Mouse (Mus musculus) liver, embryonic 12.5 days (tissue): ENCODE results near the gene Rubcn. TPM values are rescaled to one million over a fixed set of nuclear protein-coding genes. Genes with fewer than 3 reads are reported as not detected.
A peak's percentile ranks its signal among the peaks of the same experiment; 100 is the strongest.
"Not testable (repeated sequence)": the region's sequence is repeated elsewhere in the genome, so short reads cannot be mapped to it uniquely, and the experiment has no call there.

Source experiments
- ATAC-seq: fragments of 200-750 bp; cut with Nextera tagmentation; 2 replicates; pipeline ENCODE4 v1.8.0; 2017; ENCODE audit warnings: moderate number of reproducible peaks, mild to moderate bottlenecking, moderate library complexity
- H3K27ac ChIP-seq: fragments of 300-500 bp; sonication (generic); 2 replicates; pipeline ENCODE4 v1.5.1; 2016; ENCODE audit warnings: mild to moderate bottlenecking
- H3K27me3 ChIP-seq: fragments of 300-500 bp; sonication (generic); replicated peaks from 2 replicates; pipeline ENCODE4 v1.6.1; 2016; ENCODE audit warnings: mild to moderate bottlenecking, moderate library complexity
- H3K36me3 ChIP-seq: fragments of 300-500 bp; sonication (generic); 2 replicates; pipeline ENCODE4 v1.6.1; 2016; ENCODE audit warnings: mild to moderate bottlenecking, moderate library complexity
- H3K4me1 ChIP-seq: fragments of 300-500 bp; sonication (generic); 2 replicates; pipeline ENCODE4 v1.6.1; 2016
- H3K4me2 ChIP-seq: fragments of 300-500 bp; sonication (generic); 2 replicates; pipeline ENCODE4 v1.6.1; 2016; ENCODE audit warnings: mild to moderate bottlenecking, moderate library complexity
- H3K4me3 ChIP-seq: fragments of 300-500 bp; sonication (generic); 2 replicates; pipeline ENCODE4 v1.5.1; 2016; ENCODE audit warnings: mild to moderate bottlenecking, moderate library complexity
- H3K9ac ChIP-seq: fragments of 300-500 bp; sonication (generic); 2 replicates; pipeline ENCODE4 v1.6.1; 2016; ENCODE audit warnings: mild to moderate bottlenecking, moderate library complexity
- H3K9me3 ChIP-seq: fragments of 300-500 bp; sonication (generic); replicated peaks from 2 replicates; pipeline ENCODE4 v1.6.1; 2016; ENCODE audit warnings: mild to moderate bottlenecking, moderate library complexity
- WGBS: fragments of 180-500 bp; shearing (Covaris S2); methylation state at CpG from one replicate; pipeline ENCODE4 v1.1.7; 2016; ENCODE audit not compliant: insufficient replicate concordance; 5-methylcytosine and 5-hydroxymethylcytosine counted together
- polyA plus RNA-seq: library from polyadenylated mRNA; unstranded; fragments of >200 nt; fragmentation: Nextera tagmentation; extraction: Ambion mirVana; gene quantifications from 2 replicates; pipeline ENCODE4 v1.2.1, GENCODE M21; 2016

The Rubcn gene
- polyA plus RNA-seq, 1 experiment from 2014 or later, result 7.7 TPM

GRCm38 (mm10) chr16:32889881-32890280, 12.3 kb upstream of the Rubcn start:
- 58% methylated on average over 2 of the region's 2 CpGs for WGBS
- Histone ChIP-seq H3K27me3 (no peaks in the 10 kb centered on the region), H3K9ac (no peak overlapping the region), H3K27ac (no peak overlapping the region), H3K4me1 (no peaks in the 10 kb centered on the region), H3K9me3 (no peaks in the 10 kb centered on the region), H3K36me3 (peaks cover 57% of the 10 kb centered on the region), H3K4me3 (no peak overlapping the region), H3K4me2 (no peak overlapping the region)
- no peak for ATAC-seq

GRCm38 (mm10) chr16:32887996-32888395, 10.4 kb upstream of the Rubcn start:
- Histone ChIP-seq H3K27me3 (no peaks in the 10 kb centered on the region), H3K4me1 (no peaks in the 10 kb centered on the region), H3K36me3 (peaks cover 50% of the 10 kb centered on the region), H3K27ac (no peak overlapping the region), H3K4me3 (no peak overlapping the region), H3K9me3 (no peaks in the 10 kb centered on the region), H3K4me2 (no peak overlapping the region), H3K9ac (no peak overlapping the region)
- 84% methylated on average over 7 of the region's 7 CpGs for WGBS
- no peak for ATAC-seq

GRCm38 (mm10) chr16:32881538-32881937, 4.0 kb upstream of the Rubcn start:
- H3K4me1 ChIP-seq, result peaks cover 24% of the 10 kb centered on the region
- H3K27me3 ChIP-seq, result no peaks in the 10 kb centered on the region
- no peak for ATAC-seq
- peaks cover 13% of the 10 kb centered on the region for H3K36me3 ChIP-seq
- no peak overlapping the region for H3K9ac ChIP-seq
- H3K27ac ChIP-seq, result no peak overlapping the region
- no peak overlapping the region for H3K4me3 ChIP-seq
- no peaks in the 10 kb centered on the region for H3K9me3 ChIP-seq
- WGBS, result 80% methylated on average over 7 of the region's 7 CpGs
- H3K4me2 ChIP-seq, result no peak overlapping the region

- Histone ChIP-seq H3K4me1 (peaks cover 24% of the 10 kb centered on the region), H3K9ac (peak overlapping the region; percentile 47; the same call in 1 of the 2 replicates), H3K4me2 (peak overlapping the region; percentile 98), H3K27me3 (no peaks in the 10 kb centered on the region), H3K36me3 (no peaks in the 10 kb centered on the region), H3K9me3 (no peaks in the 10 kb centered on the region), H3K4me3 (peak overlapping the region; percentile 76), H3K27ac (no peak overlapping the region; the same call in 1 of the 2 replicates)
- ATAC-seq, result no peak
- 69% methylated on average over 14 of the region's 14 CpGs for WGBS
Observed at GRCm38 (mm10) chr16:32878972-32879926, 1.7 kb upstream of the Rubcn start.

GRCm38 (mm10) chr16:32878157-32878598, 612 bp upstream of the Rubcn start:
- peak overlapping the region; percentile 76 for H3K4me3 ChIP-seq
- H3K9ac ChIP-seq, result peak overlapping the region; percentile 92
- peaks cover 2% of the 10 kb centered on the region; the same call in 1 of the 2 replicates for H3K27me3 ChIP-seq
- H3K36me3 ChIP-seq, result no peaks in the 10 kb centered on the region
- peak; percentile 7; the same call in 1 of the 2 replicates for ATAC-seq
- under 1% methylated on average over 34 of the region's 34 CpGs for WGBS
- peak overlapping the region; percentile 69 for H3K27ac ChIP-seq
- H3K9me3 ChIP-seq, result no peaks in the 10 kb centered on the region
- peaks cover 24% of the 10 kb centered on the region for H3K4me1 ChIP-seq
- H3K4me2 ChIP-seq, result peak overlapping the region; percentile 98

GRCm38 (mm10) chr16:32876831-32877230, 735 bp downstream of the Rubcn start:
- Histone ChIP-seq H3K4me1 (peaks cover 24% of the 10 kb centered on the region), H3K9ac (peak overlapping the region; percentile 92; the same call in 1 of the 2 replicates), H3K27me3 (peaks cover 5% of the 10 kb centered on the region; the same call in 1 of the 2 replicates), H3K27ac (no peak overlapping the region), H3K36me3 (no peaks in the 10 kb centered on the region), H3K9me3 (no peaks in the 10 kb centered on the region), H3K4me3 (peak overlapping the region; percentile 76), H3K4me2 (peak overlapping the region; percentile 98)
- 33% methylated on average over 9 of the region's 9 CpGs for WGBS
- no peak for ATAC-seq

GRCm38 (mm10) chr16:32875847-32876246, 1.7 kb downstream of the Rubcn start:
- H3K9me3 ChIP-seq, result no peaks in the 10 kb centered on the region
- 84% methylated on average over 3 of the region's 3 CpGs for WGBS
- H3K9ac ChIP-seq, result no peak overlapping the region
- H3K4me1 ChIP-seq, result peaks cover 24% of the 10 kb centered on the region
- no peak overlapping the region for H3K4me2 ChIP-seq
- H3K27me3 ChIP-seq, result peaks cover 5% of the 10 kb centered on the region; the same call in 1 of the 2 replicates
- no peak for ATAC-seq
- no peak overlapping the region for H3K4me3 ChIP-seq
- H3K36me3 ChIP-seq, result no peaks in the 10 kb centered on the region
- no peak overlapping the region for H3K27ac ChIP-seq

- not testable (repeated sequence) for H3K4me2 ChIP-seq, ATAC-seq, H3K9ac ChIP-seq, H3K27ac ChIP-seq, H3K27me3 ChIP-seq, H3K36me3 ChIP-seq, H3K4me3 ChIP-seq, H3K9me3 ChIP-seq
- peaks cover 24% of the 10 kb centered on the region for H3K4me1 ChIP-seq
- 47% methylated on average over 1 of the region's 1 CpGs for WGBS
Observed at GRCm38 (mm10) chr16:32875281-32875680, 2.3 kb downstream of the Rubcn start.

- ATAC-seq, result no peak
- Histone ChIP-seq H3K4me2 (no peak overlapping the region), H3K36me3 (no peaks in the 10 kb centered on the region), H3K9me3 (no peaks in the 10 kb centered on the region), H3K27ac (no peak overlapping the region), H3K4me1 (peaks cover 17% of the 10 kb centered on the region), H3K9ac (no peak overlapping the region), H3K27me3 (peaks cover 5% of the 10 kb centered on the region; the same call in 1 of the 2 replicates), H3K4me3 (no peak overlapping the region)
- 31% methylated on average over 3 of the region's 3 CpGs for WGBS
Observed at GRCm38 (mm10) chr16:32873366-32873765, 4.2 kb downstream of the Rubcn start.

GRCm38 (mm10) chr16:32870231-32870630, 7.3 kb downstream of the Rubcn start:
- Histone ChIP-seq H3K27ac (no peak overlapping the region), H3K4me1 (peaks cover 19% of the 10 kb centered on the region), H3K4me2 (no peak overlapping the region), H3K36me3 (no peaks in the 10 kb centered on the region), H3K27me3 (peaks cover 5% of the 10 kb centered on the region; the same call in 1 of the 2 replicates), H3K9ac (no peak overlapping the region), H3K4me3 (no peak overlapping the region), H3K9me3 (no peaks in the 10 kb centered on the region)
- no peak for ATAC-seq
- 63% methylated on average over 5 of the region's 5 CpGs for WGBS

- Histone ChIP-seq H3K4me3 (peak overlapping the region; percentile 85), H3K27ac (peak overlapping the region; percentile 64), H3K4me1 (peaks cover 19% of the 10 kb centered on the region), H3K27me3 (0 out of 2 replicates have a peak, but pooled peaks cover 1% of the 10 kb centered on the region), H3K36me3 (peaks cover 3% of the 10 kb centered on the region; the same call in 1 of the 2 replicates), H3K4me2 (peak overlapping the region; percentile 93), H3K9me3 (no peaks in the 10 kb centered on the region), H3K9ac (peak overlapping the region; percentile 79)
- under 1% methylated on average over 35 of the region's 35 CpGs for whole genome bisulfite sequencing
- ATAC-seq, result peak; percentile 97
Observed at GRCm38 (mm10) chr16:32867919-32868552, 9.5 kb downstream of the Rubcn start.

- Histone ChIP-seq H3K9me3 (no peaks in the 10 kb centered on the region), H3K36me3 (peaks cover 3% of the 10 kb centered on the region; the same call in 1 of the 2 replicates), H3K9ac (no peak overlapping the region), H3K27me3 (no peaks in the 10 kb centered on the region), H3K4me1 (peaks cover 19% of the 10 kb centered on the region), H3K4me3 (no peak overlapping the region), H3K27ac (no peak overlapping the region), H3K4me2 (peak overlapping the region; percentile 93)
- WGBS, result 72% methylated on average over 5 of the region's 5 CpGs
- ATAC-seq, result no peak
Observed at GRCm38 (mm10) chr16:32866713-32867112, 10.9 kb downstream of the Rubcn start.
